Mouse (Mus musculus): ENCODE measurements around the gene Lce1c. TPM values are rescaled to one million over a fixed set of nuclear protein-coding genes. Genes with fewer than 3 reads are reported as not detected.

Lce1c gene
- polyA plus RNA-seq (2012), result not detected in 2 replicates

DNA sequence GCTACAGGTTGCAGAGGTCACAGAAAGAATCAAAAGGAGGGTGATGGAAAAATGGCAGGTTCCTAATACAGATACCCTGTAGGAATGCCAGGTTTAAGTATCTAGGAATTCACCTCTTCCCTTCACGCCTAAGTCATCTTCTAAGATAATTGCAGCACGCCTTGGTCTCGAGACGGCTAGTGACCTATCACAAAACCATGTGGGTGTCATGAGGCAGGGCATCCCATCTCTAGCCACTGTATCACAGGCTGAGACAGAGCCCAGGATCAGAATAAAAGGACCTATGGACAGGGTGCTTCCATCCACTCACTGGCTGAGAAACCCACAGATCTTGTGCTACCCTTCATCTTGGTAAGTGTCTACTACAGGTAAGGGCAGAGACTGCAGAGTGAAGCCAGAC, at the start of gene Lce1c:
Lce1c (plus strand) TSS at position 301 of the 400 bp plus-strand sequence.

DNA sequence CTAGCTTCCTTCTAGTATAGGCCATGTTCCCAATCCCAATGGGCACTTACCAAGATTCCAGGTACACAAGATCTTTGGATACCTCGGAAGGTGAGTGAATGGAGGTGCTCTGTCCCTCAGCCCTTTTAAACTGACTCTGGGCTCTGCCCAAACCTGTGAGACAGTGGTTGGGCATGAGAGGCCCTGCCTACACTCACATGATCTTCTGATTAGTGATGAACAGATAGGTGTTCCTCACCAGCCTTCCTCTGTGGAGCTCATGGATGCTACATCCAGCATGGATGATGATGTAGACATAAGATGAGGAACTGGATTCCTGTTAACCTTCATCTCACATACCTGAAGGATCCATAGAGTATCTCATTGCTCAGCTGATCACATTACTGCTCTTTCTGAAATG, 30.8 kb upstream of the Lce1c start, which contains the start of gene Lce1a1:
Lce1a1 (minus strand) TSS at position 101 of the 400 bp plus-strand sequence.

DNA sequence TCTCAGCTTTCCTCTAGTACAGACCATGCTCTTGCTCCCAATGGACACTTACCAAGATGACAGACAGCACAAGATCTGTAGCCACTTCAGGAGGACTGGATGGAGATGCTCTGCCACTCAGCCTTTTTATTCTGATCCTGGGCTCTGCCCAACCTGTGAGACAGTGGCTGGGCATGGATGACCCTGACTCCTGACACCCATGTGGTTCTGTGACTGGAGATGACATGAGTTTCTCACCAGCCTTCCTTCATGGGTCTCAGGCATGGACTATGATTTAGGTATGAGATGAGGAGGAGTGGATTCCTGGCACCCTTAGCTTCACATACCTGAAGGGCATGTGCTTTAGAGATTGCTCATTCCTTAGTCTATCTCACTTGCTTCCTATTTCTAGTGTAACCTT, 22.2 kb upstream of the Lce1c start, which contains the start of gene Lce1b:
Lce1b (minus strand) TSS at position 101 of the 400 bp plus-strand sequence.

DNA sequence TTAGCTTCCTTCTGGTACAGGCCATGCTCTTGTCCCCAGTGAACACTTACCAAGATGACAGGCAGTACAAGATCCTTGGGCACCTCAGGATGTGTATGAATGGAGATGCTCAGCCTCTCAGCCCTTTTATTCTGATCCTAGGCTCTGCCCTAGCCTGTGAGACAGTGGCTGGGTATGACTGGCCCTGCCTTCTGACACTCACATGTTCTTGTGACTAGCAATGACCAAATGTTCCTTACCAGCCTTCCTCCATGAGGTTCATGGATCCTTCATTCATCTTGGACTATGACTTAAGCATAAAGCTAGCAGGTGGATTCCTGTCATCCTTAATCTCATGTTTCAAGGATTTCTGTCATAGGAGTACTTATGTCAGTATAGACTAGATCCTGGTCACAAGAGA, 8.8 kb upstream of the Lce1c start, which contains the start of gene Lce1a2:
Lce1a2 (minus strand) TSS at position 101 of the 400 bp plus-strand sequence.

DNA sequence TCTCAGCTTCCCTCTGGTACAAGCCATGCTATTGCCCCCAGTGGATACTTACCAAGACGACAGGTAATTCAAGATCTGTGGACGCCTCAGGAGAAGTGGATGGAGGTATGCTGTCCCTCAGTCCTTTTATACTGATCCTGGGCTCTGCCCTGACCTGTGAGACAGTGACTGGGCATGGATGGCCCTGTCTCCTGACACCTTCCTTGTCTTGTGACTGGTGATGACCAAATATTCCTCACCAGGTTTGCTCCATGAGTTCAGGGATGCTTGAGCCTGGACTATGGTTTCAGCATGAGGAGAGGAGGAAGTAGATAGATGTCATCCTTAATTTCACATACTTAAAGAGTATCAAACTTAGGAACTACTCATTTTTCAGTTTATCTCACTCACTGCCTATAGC, 8.1 kb downstream of the Lce1c start, which contains the start of gene Lce1d:
Lce1d (minus strand) TSS at position 101 of the 400 bp plus-strand sequence.

DNA sequence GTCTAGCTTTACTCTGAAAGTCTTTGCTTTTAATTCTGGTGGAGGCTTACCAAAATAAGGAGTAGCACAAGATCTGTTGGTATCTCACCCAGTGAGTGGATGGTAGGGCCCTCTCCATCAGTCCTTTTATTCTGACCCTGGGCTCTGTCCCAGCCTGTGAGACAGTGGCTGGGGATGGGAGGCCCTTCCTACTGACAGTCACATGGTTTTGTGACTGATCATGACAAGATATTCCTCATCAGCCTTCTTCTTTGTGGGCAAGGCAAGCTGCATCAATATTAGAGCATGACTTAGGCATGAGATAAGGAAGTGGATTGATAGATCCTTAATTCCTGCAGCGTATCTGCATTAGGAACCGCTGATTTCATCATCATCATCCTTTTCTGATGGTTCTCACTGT, 29.9 kb downstream of the Lce1c start, which contains the start of gene Lce1e:
Lce1e (minus strand) TSS at position 101 of the 400 bp plus-strand sequence.

DNA sequence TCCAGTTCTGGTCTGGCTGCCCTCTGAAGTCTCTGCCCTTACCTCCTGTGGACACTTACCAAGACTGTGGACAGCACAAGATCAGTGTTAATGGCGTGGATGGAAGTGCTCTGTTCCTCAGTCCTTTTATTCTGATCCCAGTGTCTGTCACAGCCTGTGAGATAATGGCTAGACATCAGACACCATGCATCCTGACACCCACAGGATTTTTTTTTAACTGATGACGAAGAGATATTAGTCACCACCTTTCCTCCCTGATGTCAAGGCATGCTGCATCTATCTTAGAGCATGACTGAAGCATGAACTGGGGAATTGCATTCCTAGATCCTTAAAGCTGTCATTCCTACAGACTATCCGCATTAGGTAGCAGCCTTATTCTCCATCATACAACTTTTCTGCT, 41.2 kb downstream of the Lce1c start, which contains the start of gene Lce1f:
Lce1f (minus strand) TSS at position 101 of the 400 bp plus-strand sequence.

Other genes with a start within 250 kb of the Lce1c start
- 8.9 and 10.1 TPM in 2 replicates for gene Gm9774, start 249.8 kb upstream of the Lce1c start, polyA plus RNA-seq (2012)
- gene Sprr2k, start 246.7 kb upstream of the Lce1c start, polyA plus RNA-seq (2012), result not detected in 2 replicates
- not detected in 2 replicates for gene Sprr1b, start 240.5 kb upstream of the Lce1c start, polyA plus RNA-seq (2012)
- gene Sprr3, start 220.5 kb upstream of the Lce1c start, polyA plus RNA-seq (2012), result not detected in 2 replicates
- 0.12 TPM in 1 of 2 replicates, not detected in the other for gene Sprr1a, start 193.4 kb upstream of the Lce1c start, polyA plus RNA-seq (2012)
- gene Sprr4, start 178.8 kb upstream of the Lce1c start, polyA plus RNA-seq (2012), result not detected in 2 replicates
- gene 2310046K23Rik, start 144.7 kb upstream of the Lce1c start, polyA plus RNA-seq (2012), result not detected in 2 replicates
- gene Ivl, start 105.5 kb upstream of the Lce1c start, polyA plus RNA-seq (2012), result 0.04 TPM in 1 of 2 replicates, not detected in the other
- 0.07 TPM in 1 of 2 replicates, not detected in the other for gene Smcp, start 90.2 kb upstream of the Lce1c start, polyA plus RNA-seq (2012)
- not detected in 2 replicates for gene 2210017I01Rik, start 71.8 kb upstream of the Lce1c start, polyA plus RNA-seq (2012)
- gene Lce6a, start 57.6 kb upstream of the Lce1c start, polyA plus RNA-seq (2012), result not detected in 2 replicates
- gene Lce1a1, start 30.9 kb upstream of the Lce1c start, polyA plus RNA-seq (2012), result 0.10 TPM in 1 of 2 replicates, not detected in the other
- not detected in 2 replicates for gene Lce1b, start 22.3 kb upstream of the Lce1c start, polyA plus RNA-seq (2012)
- gene Lce1a2, start 8.9 kb upstream of the Lce1c start, polyA plus RNA-seq (2012), result not detected in 2 replicates
- gene Lce1d, start 8.0 kb downstream of the Lce1c start, polyA plus RNA-seq (2012), result not detected in 2 replicates
- not detected in 2 replicates for gene Lce1e, start 29.8 kb downstream of the Lce1c start, polyA plus RNA-seq (2012)
- not detected in 2 replicates for gene Lce1f, start 41.1 kb downstream of the Lce1c start, polyA plus RNA-seq (2012)
- not detected in 2 replicates for gene Gm38119, start 59.8 kb downstream of the Lce1c start, polyA plus RNA-seq (2012)
- not detected in 2 replicates for gene Lce1g, start 73.1 kb downstream of the Lce1c start, polyA plus RNA-seq (2012)
- gene Lce1h, start 85.8 kb downstream of the Lce1c start, polyA plus RNA-seq (2012), result not detected in 2 replicates
- not detected in 2 replicates for gene Lce1i, start 99.7 kb downstream of the Lce1c start, polyA plus RNA-seq (2012)
- gene Lce1j, start 111.3 kb downstream of the Lce1c start, polyA plus RNA-seq (2012), result not detected in 2 replicates
- gene Lce1k, start 128.6 kb downstream of the Lce1c start, polyA plus RNA-seq (2012), result not detected in 2 replicates
- not detected in 2 replicates for gene Kprp, start 148.0 kb downstream of the Lce1c start, polyA plus RNA-seq (2012)
- gene Lce1l, start 172.0 kb downstream of the Lce1c start, polyA plus RNA-seq (2012), result not detected in 2 replicates
- gene 2310050C09Rik, start 191.0 kb downstream of the Lce1c start, polyA plus RNA-seq (2012), result not detected in 2 replicates
- not detected in 2 replicates for gene Lce3a, start 247.0 kb downstream of the Lce1c start, polyA plus RNA-seq (2012)

All from megakaryocyte-erythroid progenitor cell, adult 5 weeks (primary cell).